Mouse (Mus musculus): Measurements from ENCODE around the gene Fam3b. TPM values are rescaled to one million over a fixed set of nuclear protein-coding genes. Genes with fewer than 3 reads are reported as not detected.

Gene Fam3b
- 173 TPM for polyA plus RNA-seq (2014; fragmentation: Illumina TruSeq; extraction: RNeasy Lipid Tissue Mini Kit (QIAGEN cat#74804); ENCODE audit: low replicate concordance)

DNA sequence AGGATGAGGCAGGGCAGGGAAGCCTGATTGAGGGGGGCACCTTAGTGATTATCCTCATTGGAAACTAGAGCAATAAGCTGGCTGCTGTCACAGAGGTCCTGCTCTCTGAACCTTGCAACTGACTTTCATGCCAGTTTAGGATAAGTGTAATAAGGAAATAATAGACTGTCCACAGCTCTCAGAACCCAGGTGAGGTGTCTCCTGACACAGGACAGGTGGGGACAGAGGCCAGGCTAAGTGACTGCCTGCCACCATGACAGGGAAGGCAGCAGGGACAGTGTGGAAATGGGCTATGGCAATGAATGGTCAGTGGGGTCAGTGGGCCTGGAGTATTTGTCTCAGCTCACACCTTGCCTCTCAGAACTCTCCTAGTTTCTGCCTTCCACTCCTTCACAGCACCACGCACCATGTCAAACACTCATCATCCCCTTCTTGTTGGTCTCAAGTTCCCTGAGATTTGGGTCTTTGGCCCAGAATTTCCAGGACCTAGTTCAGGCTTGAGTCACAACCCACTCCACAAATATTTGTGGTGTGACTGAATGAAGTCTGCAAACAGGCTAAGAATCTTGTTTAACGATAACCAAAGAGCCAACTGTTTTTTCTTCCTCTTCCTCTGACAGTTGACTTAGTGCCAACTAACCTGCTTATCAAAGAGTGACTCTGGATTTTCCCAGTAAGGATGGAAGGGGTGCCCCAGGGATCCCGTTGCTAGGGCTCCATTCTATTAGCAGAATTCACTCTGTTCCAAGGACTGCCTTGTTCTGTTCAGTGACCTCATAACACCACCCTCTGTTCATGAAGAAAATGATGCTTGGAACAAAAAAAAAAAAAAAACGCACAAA, at the start of gene Fam3b:
Gene Fam3b, minus strand, starts transcription at position 718 of the 842 bp plus-strand sequence.

DNA sequence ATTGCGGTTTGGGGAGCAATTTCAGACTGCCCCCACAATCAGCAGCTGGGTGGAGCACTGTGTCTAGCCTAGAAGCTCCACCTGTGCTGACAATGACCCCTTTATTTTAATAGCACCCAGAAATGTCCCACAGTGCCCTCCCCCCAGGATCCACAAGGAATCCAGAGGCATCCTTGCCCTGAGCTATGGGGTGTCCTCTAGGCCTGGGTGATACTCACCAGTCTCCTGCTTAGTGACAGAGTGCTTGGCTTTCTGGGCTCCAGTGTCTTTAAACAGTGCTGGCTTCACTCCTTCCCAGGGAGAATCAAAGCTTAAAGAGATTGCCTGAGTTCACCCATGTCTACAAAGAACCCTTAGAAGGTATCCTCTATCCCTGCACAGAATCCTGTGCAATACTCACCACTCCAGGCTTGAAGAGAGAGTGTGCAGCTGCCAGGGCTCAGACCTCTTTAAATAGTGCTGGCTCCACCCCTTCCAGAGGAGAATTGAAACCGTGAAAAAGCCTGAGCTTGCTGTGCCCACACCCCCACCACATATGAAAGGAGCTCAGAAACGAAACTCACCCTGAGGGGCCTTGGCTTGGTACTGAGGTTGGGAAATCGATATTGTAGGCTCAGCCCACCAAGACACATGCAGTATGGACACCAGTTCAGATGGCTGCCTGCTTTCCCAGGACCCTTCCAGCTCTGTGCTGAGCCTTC, 52.0 kb downstream of the Fam3b start, which contains the start of gene Mx1:
Gene Mx1, minus strand, starts transcription at position 427 of the 701 bp plus-strand sequence.

Other genes starting within 250 kb of the Fam3b start
- gene Bace2, start 158.1 kb downstream of the Fam3b start, polyA plus RNA-seq (2014; fragmentation: Illumina TruSeq; extraction: RNeasy Lipid Tissue Mini Kit (QIAGEN cat#74804); ENCODE audit: low replicate concordance): 5.8 TPM
- 18.8 TPM for gene Mx1, start 51.9 kb downstream of the Fam3b start, polyA plus RNA-seq (2014; fragmentation: Illumina TruSeq; extraction: RNeasy Lipid Tissue Mini Kit (QIAGEN cat#74804); ENCODE audit: low replicate concordance)
- gene Tmprss2, start 96.4 kb upstream of the Fam3b start, polyA plus RNA-seq (2014; fragmentation: Illumina TruSeq; extraction: RNeasy Lipid Tissue Mini Kit (QIAGEN cat#74804); ENCODE audit: low replicate concordance): 79.6 TPM
- gene Ripk4, start 249.0 kb upstream of the Fam3b start, polyA plus RNA-seq (2014; fragmentation: Illumina TruSeq; extraction: RNeasy Lipid Tissue Mini Kit (QIAGEN cat#74804); ENCODE audit: low replicate concordance): 15.2 TPM